Mouse (Mus musculus) thymus, adult 2 months (tissue): Measurements from ENCODE around the gene Srrm4.

Experiments
- CTCF ChIP-seq: fragments of 200-500 bp; IDR thresholded peaks from 2 replicates; pipeline ENCODE4 v1.5.1; 2012; ENCODE audit warnings: mild to moderate bottlenecking, control low read depth, low read length, moderate library complexity, borderline replicate concordance; ENCODE audit not compliant: control insufficient read depth, poor library complexity, insufficient read depth; ENCODE audit errors: extremely low read depth
- POLR2A ChIP-seq: fragments of 200-500 bp; IDR thresholded peaks from 2 replicates; pipeline ENCODE4 v1.6.1; 2012; ENCODE audit warnings: mild to moderate bottlenecking, low read length, control low read depth, moderate library complexity; ENCODE audit not compliant: control insufficient read depth, poor library complexity, insufficient read depth; ENCODE audit errors: extremely low read depth

GRCm38 (mm10) chr5:116408965-116409364 lies 182.7 kb downstream of the Srrm4 start:
- TF ChIP-seq CTCF (no peak), POLR2A (no peak)
